Mouse (Mus musculus) lung, postnatal 14 days (tissue): ENCODE measurements at regions not wholly inside any gene's neighbourhood (a gene's known extent, or its start where the extent isn't known, plus 50 kb on each side); places are given as distances from the start of the nearest gene placed in this dataset.

Source experiments
- DNase-seq: peaks from one replicate; pipeline ENCODE4 v3.0.0; 2021

- DNase-seq, result no peak
Measured at GRCm38 (mm10) chr8:100942680-100943427, 1526.6 kb upstream of the Cdh8 start.

DNA sequence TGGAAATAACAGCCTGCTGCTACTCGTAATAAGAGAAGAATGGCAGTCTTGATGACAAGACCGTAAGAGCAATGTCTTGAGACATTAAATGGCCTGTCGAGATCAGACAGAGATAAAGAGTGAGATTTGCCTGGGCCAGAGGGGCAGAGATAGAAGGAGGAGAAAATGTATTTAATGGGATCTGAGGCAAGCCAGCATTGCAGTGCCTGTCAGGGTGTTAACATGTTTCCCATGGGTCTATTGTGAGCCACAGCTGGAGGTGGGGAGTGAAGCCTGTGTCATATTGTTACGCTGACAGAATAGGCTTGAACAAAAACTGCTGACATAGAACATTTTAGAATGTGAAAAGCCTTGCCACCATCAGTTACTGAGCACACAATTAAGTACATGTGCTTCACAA is 1523.3 kb upstream of the Cdh8 start:
- DNase-seq, result no peak

GRCm38 (mm10) chr8:100890307-100890706 is 1474.0 kb upstream of the Cdh8 start:
- no peak for DNase-seq

- DNase-seq, result no peak
Measured at GRCm38 (mm10) chr8:100865624-100866023, 1449.4 kb upstream of the Cdh8 start.

- DNase-seq, result peak; percentile 3
Measured at GRCm38 (mm10) chr8:100850822-100851437, 1434.7 kb upstream of the Cdh8 start.
